Mouse (Mus musculus): Measurements from ENCODE around the gene Ada.

GRCm38 (mm10) chr2:163708321-163708720, 41.7 kb downstream of the Ada start:
- TF ChIP-seq CTCF (IDR thresholded peaks at IDR 0.05; ENCODE audit: borderline replicate concordance, insufficient read depth, low read depth, low read length) (no peak), POLR2A (IDR thresholded peaks at IDR 0.05; ENCODE audit: borderline replicate concordance, insufficient read depth, low read length) (no peak)

All from cerebellum, adult 2 months (tissue).